ENCODE assay signal across 8 mouse cellular contexts in the genomic region with DNA sequence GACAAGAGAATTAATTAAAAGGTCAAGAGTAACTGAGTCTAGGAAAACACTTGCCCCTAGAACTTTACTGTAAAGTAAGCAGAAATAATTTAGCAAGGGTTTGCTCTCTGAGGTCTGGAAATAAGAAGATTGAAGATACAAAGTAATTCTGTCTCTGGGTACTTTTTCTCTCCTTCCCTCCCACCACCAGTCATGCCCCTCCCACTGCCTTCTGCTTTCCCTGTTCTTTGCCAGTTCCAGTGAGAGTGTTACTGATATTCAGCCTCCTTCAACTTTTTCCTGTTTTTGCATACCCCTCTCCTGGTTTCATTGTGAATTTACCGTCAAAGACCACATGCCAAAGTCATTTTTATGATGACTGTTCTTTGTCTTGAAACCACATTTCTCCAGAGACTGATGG.
"Had no signal": no experiment of that assay in that cellular context is flagged by ENCODE, and none has a peak within 500 bp of the region (broad histone marks: within the 10 kb centered on the region; RNA-seq: fewer than 3 reads in every experiment).

No protein-coding gene starts in this region.

- DNase-seq: kidney, adult 2 months; kidney, postnatal 10 days; kidney, postnatal 36 days; liver, postnatal 0 days; lung, embryonic 14.5 days; spleen, adult 18-20 months; thymus, adult 18-20 months; thymus, postnatal 36 days had no signal
